Mouse (Mus musculus) retina, adult 2 months (tissue): Measurements from ENCODE around the gene Tcf25.

ENCODE experiments used
- DNase-seq: peaks from one replicate; pipeline ENCODE4 v3.0.0-alpha.2; 2012; ENCODE audit warnings: low read depth, low spot score

Tcf25 gene

GRCm38 (mm10) chr8:123373403-123374238 lies at the start of gene Tcf25:
Tcf25 (plus strand) TSS chr8:123373753.
- peak; percentile 83 for DNase-seq

DNA sequence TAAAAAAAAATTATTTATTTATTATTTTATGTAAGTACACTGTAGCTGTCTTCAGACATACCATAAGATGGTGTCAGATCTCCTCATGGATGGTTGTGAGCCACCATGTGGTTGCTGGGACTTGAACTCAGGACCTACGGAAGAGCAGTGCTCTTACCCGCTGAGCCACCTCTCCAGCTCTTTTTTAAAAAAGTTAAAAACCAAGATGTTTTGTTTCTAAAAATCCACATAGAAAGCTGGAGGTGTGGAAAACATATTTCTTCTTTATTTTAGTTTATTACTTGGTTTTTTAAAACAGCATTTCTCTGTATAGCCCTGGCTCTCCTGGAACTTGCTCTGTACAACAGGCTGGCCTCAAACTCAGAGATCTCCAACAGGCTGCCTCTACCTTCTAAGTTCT lies 45.0 kb upstream of the Tcf25 start:
- no peak for DNase-seq

GRCm38 (mm10) chr8:123329350-123329749 lies 44.2 kb upstream of the Tcf25 start:
- DNase-seq = no peak

DNA sequence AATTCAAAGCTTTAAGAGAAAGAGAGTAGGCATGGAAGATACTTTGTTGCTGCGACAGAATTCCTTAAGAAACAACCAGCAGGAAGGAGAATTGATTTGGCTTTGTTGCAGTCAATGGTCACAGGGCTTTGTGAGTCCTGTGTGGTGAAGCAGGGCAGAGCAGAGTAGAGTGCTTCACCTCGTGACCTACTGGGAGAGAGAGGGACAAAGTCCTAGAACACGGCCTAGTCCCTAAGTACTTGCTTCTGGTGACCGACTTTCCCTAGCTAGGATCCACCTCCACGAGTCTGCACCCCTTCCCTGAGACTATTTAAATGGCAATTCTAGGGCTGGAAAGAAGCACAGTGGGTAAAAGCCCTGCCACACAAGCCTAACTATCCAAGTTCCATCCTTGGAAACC lies 43.6 kb upstream of the Tcf25 start:
- DNase-seq = no peak

- no peak for DNase-seq
Measured at GRCm38 (mm10) chr8:123330701-123331100, 42.9 kb upstream of the Tcf25 start.

GRCm38 (mm10) chr8:123331301-123331700 lies 42.3 kb upstream of the Tcf25 start:
- no peak for DNase-seq

DNA sequence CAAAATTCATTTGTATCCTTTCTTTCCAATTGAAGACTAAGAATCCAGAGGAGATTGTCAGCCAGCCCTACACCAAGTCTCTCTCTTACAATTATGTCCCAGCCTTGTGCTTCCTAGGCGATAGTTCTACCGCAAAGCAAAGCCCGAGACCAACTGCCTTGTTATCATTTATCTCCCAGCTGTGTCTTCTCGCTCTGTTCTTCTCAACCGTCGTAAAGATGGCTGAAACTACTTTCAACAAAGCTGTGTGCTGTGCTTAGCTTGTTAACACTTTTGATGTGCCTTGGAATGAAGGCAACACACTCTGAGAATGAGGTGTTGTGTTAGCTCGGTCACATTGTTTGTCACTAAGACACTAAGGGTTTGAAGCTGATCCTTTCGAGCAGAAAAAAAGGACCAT lies 41.7 kb upstream of the Tcf25 start:
- no peak for DNase-seq

DNA sequence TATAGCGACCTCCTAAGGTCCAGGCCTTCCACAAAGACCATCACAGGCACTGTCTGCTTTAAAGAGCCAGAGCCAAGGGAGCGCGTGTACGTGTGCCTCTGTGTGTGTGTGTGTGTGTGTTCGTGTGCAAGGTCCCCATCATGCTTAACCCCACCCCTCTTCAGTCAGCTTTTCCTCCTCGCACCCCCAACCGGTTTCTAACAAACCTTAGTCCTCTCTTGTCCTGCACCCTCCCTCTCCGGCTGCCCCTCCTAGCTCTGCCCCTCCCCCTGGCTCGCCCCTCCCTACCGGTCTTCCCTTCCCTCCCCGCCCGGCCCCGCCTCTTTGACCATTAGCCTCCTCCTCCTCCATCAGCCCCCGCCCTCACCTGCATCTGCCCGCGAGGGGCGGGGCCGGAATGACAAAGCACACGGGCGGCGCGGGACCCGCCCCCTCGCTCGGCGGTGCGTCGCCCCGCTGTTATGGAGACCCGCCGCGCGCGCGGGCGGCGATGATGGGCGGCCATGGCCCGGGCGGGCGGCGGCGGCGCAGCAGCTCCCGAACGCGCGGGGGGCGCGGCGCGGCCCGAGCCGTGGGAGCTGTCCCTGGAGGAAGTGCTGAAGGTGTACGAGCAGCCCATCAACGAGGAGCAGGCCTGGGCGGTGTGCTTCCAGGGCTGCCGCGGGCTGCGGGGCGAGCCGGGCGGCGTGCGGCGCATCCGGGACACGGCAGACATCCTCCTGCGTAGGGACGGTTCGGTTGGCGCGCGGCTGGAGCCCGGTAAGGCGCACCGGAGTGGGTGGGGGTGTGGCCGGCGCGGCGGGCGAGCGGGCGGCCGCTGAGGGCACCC lies 41.1 kb upstream of the Tcf25 start, which contains the start of gene Spire2:
Gene Spire2, plus strand, starts transcription at position 452 of the 829 bp plus-strand sequence.
- peak; percentile 78 for DNase-seq

DNA sequence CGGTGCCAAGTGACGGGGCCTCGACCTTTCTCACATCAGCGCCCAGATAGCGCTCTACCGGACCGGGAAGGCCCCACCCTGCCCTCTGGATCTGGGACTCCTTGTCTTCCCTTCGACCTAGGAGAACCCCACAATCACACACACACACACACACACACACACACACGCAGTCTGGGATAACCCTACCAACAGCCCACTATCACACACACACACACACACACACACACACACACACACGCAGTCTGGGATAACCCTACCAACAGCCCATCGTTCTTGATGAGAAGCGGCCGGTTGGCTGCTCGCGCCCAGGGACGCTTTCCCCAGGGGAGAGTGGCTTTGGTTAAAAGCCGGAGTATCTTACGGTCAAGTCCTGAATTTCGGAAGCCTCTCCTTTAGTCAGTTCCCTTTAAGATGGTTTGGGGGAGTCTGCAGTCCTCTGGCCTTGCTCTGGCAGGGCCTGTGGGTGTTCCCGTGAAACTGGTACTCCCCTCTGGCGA lies 40.4 kb upstream of the Tcf25 start:
- no peak for DNase-seq

DNA sequence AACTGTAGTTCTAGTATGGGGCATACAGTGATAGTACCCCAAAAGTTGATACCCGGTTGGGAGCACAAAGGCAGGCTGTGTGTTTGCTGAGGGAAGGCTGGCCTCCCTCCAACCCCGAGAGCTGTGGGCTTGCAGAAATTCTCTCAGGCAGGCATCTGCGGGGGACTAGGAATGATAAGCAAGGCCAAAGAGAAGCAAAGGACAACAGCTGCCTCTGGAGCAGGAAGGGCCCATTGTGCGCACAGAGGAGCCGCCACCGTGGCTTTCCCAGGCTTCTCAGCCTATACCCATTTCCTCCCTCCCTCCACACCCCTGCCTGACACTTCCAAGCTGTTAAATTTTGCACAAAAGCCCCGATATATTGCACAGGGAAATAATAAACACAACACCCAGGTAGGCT lies 39.7 kb upstream of the Tcf25 start:
- DNase-seq = no peak

- no peak for DNase-seq
Measured at GRCm38 (mm10) chr8:123334467-123334866, 39.1 kb upstream of the Tcf25 start.

GRCm38 (mm10) chr8:123337475-123337874 lies 36.1 kb upstream of the Tcf25 start:
- no peak for DNase-seq

GRCm38 (mm10) chr8:123340071-123340470 lies 33.5 kb upstream of the Tcf25 start:
- DNase-seq = no peak

GRCm38 (mm10) chr8:123341040-123342015 lies 32.2 kb upstream of the Tcf25 start:
- DNase-seq = no peak

GRCm38 (mm10) chr8:123342253-123342652 lies 31.3 kb upstream of the Tcf25 start:
- no peak for DNase-seq

DNA sequence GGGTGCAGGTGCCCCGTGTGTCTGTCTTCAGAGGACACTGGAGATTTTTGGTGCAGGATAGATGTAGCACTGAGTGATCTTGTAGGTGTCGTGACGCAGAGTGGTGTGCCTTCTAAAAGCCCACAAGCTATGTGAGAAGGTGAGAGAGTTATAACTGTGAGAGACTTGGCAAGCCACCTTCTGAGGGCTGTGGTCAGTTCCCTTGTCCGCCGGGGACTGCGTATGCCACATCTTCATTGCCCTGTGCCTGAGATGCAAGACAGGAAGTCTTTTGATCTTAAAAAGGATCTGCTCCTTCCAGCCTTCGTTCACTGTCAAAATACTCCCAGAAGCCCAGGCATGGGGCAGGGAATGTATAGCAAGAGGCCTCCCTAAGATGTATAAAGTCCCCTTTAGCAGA lies 30.6 kb upstream of the Tcf25 start:
- DNase-seq = no peak

DNA sequence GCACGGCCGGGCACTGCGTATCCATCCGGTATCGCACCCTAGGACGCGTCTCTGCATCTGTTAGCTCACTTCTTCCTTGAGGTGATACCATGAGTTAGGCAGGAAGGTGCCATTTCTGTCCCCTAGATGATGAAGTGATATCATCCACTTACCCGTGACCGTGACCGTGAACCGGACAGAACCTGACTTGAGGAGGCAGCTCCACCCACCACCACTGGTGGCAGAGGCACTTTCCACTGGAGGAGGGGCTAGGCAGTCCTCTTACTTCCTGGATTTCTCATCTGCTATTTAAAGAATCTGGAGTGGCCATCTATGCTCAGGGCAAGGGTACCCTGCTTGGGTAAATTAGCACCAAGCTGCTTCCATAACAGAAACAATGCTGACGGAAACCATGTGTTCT lies 30.1 kb upstream of the Tcf25 start:
- no peak for DNase-seq

DNA sequence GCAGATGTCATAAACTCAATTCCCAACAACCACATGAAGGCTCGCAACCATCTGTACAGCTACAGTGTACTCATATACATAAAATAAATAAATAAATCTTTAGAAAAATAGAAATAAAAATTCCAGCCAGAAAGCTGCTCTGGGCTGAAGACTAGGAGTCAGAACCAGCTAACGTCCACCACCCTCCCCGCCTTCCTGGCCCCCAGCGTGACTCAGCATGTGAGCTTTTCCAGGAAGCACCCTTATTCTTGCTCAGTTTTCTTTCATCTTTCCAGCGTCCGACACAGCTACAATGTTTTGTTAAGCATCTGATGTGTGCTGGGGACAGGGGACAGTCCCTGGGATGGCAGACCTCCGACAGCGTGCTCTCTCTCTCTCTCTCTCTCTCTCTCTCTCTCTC lies 28.4 kb upstream of the Tcf25 start:
- no peak for DNase-seq

GRCm38 (mm10) chr8:123345856-123346255 lies 27.7 kb upstream of the Tcf25 start:
- DNase-seq = no peak

DNA sequence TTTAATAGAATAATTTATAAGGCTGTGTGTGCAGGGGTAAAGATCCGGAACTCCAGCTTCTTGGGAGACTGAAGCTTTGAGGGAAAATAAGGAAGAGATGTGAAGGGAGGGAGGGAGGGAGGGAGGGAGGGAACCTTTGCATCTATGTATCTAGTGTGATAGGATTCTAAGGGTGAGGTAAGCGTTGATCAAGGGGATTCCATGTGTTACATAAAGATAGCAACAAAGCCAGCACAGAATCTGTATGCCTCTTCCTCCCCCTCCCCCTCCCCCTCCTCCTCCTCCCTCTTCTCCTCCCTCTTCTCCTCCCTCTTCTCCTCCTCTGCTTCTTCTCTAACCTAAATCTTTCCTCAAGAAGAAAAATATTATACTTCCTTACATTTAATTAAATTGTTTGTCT lies 26.3 kb upstream of the Tcf25 start:
- no peak for DNase-seq

DNA sequence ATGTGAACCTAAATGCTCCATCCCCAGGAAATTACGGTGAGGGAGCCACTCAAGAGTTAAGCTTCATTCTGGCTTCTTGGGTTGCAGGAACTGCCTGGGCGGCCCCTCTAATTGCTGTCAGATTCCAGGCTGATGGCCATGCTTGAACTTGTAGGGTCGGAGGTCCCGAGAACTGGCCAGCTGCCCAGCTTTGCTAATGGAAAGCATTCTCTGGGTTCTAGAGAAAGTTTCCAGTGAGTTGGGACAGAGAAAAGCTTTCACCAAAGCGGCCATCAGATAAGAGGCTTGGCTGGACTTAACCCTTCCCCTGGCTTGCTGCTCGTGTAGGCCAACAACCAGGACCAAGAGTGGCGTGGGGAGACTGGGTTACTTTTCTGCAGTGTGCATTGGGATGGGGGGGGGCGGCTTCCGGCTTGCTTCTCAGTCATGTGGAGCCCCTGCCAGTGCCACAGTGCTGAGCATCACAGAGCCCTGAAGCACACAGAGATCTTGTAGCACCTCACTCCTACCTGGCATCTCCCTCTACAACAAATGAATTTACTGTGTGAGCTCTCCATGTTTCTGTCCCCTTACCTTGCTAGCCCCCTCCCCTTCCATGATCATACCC lies 25.2 kb upstream of the Tcf25 start:
- no peak for DNase-seq
